Mouse (Mus musculus): ENCODE results near the gene Arrdc4. TPM values are rescaled to one million over a fixed set of nuclear protein-coding genes. Genes with fewer than 3 reads are reported as not detected.

The Arrdc4 gene
- polyA plus RNA-seq, 1 experiment: 4.6 TPM

DNA sequence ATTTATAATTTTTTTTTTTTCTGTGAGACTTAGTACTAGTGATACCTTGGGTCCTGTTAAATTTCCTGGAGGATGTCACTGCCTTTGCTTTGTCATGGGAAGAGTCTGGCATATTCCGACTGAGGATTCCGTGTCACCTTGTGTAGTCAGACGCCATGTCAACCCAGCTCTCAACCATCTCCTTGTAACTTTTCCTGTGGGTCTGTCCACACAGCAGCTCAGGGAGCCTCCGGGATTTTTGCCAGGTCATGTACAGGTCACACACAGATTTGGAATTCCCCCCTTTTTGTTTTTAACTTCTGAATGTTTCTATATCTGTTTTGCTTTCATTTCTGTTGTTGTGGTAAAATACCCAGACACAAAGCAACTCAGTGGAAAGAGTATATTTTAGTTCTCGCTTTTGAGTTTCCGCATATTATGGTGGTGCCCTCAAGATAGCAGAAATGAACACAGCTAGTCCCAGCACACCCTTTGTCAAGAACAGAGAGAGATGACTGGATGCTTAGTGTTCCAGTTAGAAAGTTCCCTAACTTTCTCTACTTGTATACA lies 7.7 kb upstream of the Arrdc4 start:
- WGBS: 87% methylated on average over 6 of the region's 6 CpGs
- DNase-seq: no peak
- Histone ChIP-seq H3K27me3 (ENCODE audit: control insufficient read depth, insufficient read depth, low read length) (no peaks in the 10 kb centered on the region), H3K4me1 (ENCODE audit: control insufficient read depth, insufficient read depth, low read length) (no peaks in the 10 kb centered on the region), H3K27ac (ENCODE audit: insufficient read depth, low read length) (no peak overlapping the region), H3K4me3 (replicated peaks; ENCODE audit: insufficient read depth, low read depth, low read length) (no peak overlapping the region)
- TF ChIP-seq POLR2A (IDR thresholded peaks at IDR 0.05; ENCODE audit: borderline replicate concordance, insufficient read depth, low read length): no peak
- no peak for TF ChIP-seq CTCF (IDR thresholded peaks at IDR 0.05; ENCODE audit: borderline replicate concordance, insufficient read depth, low read depth, low read length)

DNA sequence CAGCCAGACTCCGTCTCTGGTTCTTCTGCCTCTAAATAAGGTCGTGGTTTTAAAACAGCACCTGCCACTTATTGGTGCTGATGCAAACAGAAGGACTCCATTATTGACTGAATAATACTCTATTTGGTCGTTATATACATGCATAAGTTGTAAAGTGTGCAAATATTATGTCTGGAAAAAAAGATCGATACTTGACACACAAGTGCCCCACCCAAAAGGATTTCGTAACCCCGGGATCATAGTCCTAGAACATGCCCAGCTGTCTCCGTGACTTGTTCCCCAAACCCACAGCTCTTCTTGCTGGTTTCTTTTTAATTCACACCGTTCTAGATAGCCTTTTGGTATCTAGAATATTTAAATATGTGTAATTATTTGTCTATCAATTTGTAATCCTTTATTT lies 878 bp upstream of the Arrdc4 start:
- no peak overlapping the region for H3K27ac ChIP-seq (ENCODE audit: insufficient read depth, low read length)
- no peaks in the 10 kb centered on the region for H3K27me3 ChIP-seq (ENCODE audit: control insufficient read depth, insufficient read depth, low read length)
- WGBS: 59% methylated on average over 8 of the region's 8 CpGs
- peak overlapping the region; percentile 14 for H3K4me3 ChIP-seq (replicated peaks; ENCODE audit: insufficient read depth, low read depth, low read length)
- DNase-seq: no peak
- no peak for TF ChIP-seq POLR2A (IDR thresholded peaks at IDR 0.05; ENCODE audit: borderline replicate concordance, insufficient read depth, low read length)
- no peak for TF ChIP-seq CTCF (IDR thresholded peaks at IDR 0.05; ENCODE audit: borderline replicate concordance, insufficient read depth, low read depth, low read length)
- H3K4me1 ChIP-seq (ENCODE audit: control insufficient read depth, insufficient read depth, low read length): no peaks in the 10 kb centered on the region

DNA sequence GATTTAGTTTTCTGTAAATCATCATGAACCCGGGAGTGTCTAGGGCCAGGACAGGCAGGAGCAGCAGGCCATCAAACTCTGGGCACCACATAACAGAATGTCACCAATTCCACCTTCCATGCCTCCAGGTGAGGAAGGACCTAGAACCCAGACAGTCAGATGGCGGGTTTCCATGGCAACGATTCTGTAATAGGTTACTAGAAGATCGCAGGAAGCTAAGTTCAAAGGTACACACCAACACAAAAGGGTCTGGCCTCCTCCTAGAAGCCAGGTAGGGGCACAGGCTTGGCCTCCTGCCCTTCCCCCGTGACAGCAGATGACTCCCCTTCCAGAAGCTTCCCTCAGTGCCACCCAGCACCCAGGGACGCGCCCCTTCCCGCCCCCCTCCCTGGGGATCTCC lies 680 bp downstream of the Arrdc4 start:
- H3K4me3 ChIP-seq (replicated peaks; ENCODE audit: insufficient read depth, low read depth, low read length): peak overlapping the region; percentile 64
- WGBS: 15% methylated on average over 8 of the region's 8 CpGs
- TF ChIP-seq POLR2A (IDR thresholded peaks at IDR 0.05; ENCODE audit: borderline replicate concordance, insufficient read depth, low read length) (no peak), CTCF (IDR thresholded peaks at IDR 0.05; ENCODE audit: borderline replicate concordance, insufficient read depth, low read depth, low read length) (no peak)
- peak; percentile 51 to 57 for DNase-seq
- no peaks in the 10 kb centered on the region for H3K27me3 ChIP-seq (ENCODE audit: control insufficient read depth, insufficient read depth, low read length)
- no peak overlapping the region for H3K27ac ChIP-seq (ENCODE audit: insufficient read depth, low read length)
- H3K4me1 ChIP-seq (ENCODE audit: control insufficient read depth, insufficient read depth, low read length): no peaks in the 10 kb centered on the region

DNA sequence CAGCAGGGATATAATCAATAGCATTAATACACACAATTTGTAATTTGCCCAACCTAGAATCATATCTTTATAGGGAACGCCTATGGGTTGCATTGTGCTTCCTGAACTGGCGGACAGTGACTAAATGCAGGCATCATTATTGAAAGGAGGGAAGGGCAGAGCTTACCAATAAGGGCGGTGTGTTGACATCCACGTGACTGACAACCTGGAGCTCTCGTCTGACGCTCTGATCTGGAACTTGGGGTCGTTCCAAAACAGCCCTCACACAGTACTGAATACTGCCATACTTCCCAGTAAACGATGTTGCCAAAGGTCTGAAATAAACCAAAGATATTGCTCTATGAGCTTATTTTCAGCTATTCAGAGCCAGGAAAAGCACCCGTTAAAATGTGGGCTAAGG lies 4.4 kb downstream of the Arrdc4 start:
- H3K27ac ChIP-seq (ENCODE audit: insufficient read depth, low read length): no peak overlapping the region

DNA sequence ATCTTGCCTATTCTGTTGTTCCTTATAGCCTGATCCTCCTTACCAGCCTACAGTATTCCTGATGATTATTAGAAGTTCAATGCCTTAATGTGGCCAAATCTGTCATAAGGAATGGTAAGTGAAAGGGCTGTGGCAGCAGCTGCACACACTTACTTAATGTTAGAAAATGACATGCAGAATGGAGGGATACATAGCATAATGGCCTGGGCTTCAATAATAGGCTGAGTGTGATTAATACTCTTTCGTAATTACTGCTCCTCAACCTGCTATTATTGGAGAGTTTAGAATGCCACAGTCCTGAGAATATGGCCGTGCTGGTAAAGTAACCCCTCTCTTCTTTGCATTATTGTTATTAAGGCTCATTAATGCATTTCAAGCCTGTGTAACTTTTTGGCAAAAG lies 4.8 kb downstream of the Arrdc4 start:
- H3K27me3 ChIP-seq (ENCODE audit: control insufficient read depth, insufficient read depth, low read length): no peaks in the 10 kb centered on the region; the same call in 1 of the 2 replicates
- no peak for DNase-seq
- no peaks in the 10 kb centered on the region for H3K4me1 ChIP-seq (ENCODE audit: control insufficient read depth, insufficient read depth, low read length)
- H3K27ac ChIP-seq (ENCODE audit: insufficient read depth, low read length): no peak overlapping the region
- no peak for TF ChIP-seq POLR2A (IDR thresholded peaks at IDR 0.05; ENCODE audit: borderline replicate concordance, insufficient read depth, low read length)
- no peak for TF ChIP-seq CTCF (IDR thresholded peaks at IDR 0.05; ENCODE audit: borderline replicate concordance, insufficient read depth, low read depth, low read length)
- H3K4me3 ChIP-seq (replicated peaks; ENCODE audit: insufficient read depth, low read depth, low read length): no peak overlapping the region
- 89% methylated on average over 2 of the region's 2 CpGs for WGBS

More for the DNA sequence above, 4.4 kb downstream of the Arrdc4 start:
- Histone ChIP-seq H3K4me3 (replicated peaks; ENCODE audit: insufficient read depth, low read depth, low read length) (no peak overlapping the region), H3K27me3 (ENCODE audit: control insufficient read depth, insufficient read depth, low read length) (no peaks in the 10 kb centered on the region), H3K4me1 (ENCODE audit: control insufficient read depth, insufficient read depth, low read length) (no peaks in the 10 kb centered on the region)
- no peak for TF ChIP-seq POLR2A (IDR thresholded peaks at IDR 0.05; ENCODE audit: borderline replicate concordance, insufficient read depth, low read length)
- TF ChIP-seq CTCF (IDR thresholded peaks at IDR 0.05; ENCODE audit: borderline replicate concordance, insufficient read depth, low read depth, low read length): no peak
- DNase-seq: no peak
- WGBS: 57% methylated on average over 9 of the region's 9 CpGs

DNA sequence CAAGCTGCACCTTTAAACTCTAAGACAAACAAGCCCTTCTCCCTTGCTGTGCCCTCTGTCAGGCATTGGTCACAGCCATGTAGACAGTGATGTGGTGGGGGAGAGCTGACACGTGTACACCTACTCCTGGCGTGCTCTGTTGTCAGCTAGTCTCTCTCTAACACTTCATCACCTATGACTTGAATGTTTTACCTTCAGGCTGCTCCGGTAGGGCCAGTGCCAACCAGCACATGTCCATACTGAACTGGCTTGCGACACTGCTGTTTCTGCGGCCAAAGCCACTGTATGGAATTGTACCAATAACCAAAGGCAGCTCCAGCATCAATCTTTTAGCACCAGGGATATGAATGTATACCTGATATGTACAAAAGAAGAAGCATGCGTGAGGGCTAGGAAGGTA lies 8.3 kb downstream of the Arrdc4 start:
- TF ChIP-seq POLR2A (IDR thresholded peaks at IDR 0.05; ENCODE audit: borderline replicate concordance, insufficient read depth, low read length): no peak
- TF ChIP-seq CTCF (IDR thresholded peaks at IDR 0.05; ENCODE audit: borderline replicate concordance, insufficient read depth, low read depth, low read length): no peak
- Histone ChIP-seq H3K27me3 (ENCODE audit: control insufficient read depth, insufficient read depth, low read length) (no peaks in the 10 kb centered on the region; the same call in 1 of the 2 replicates), H3K27ac (ENCODE audit: insufficient read depth, low read length) (no peak overlapping the region), H3K4me3 (replicated peaks; ENCODE audit: insufficient read depth, low read depth, low read length) (no peak overlapping the region), H3K4me1 (ENCODE audit: control insufficient read depth, insufficient read depth, low read length) (no peaks in the 10 kb centered on the region)
- 94% methylated on average over 6 of the region's 6 CpGs for WGBS
- DNase-seq: no peak

DNA sequence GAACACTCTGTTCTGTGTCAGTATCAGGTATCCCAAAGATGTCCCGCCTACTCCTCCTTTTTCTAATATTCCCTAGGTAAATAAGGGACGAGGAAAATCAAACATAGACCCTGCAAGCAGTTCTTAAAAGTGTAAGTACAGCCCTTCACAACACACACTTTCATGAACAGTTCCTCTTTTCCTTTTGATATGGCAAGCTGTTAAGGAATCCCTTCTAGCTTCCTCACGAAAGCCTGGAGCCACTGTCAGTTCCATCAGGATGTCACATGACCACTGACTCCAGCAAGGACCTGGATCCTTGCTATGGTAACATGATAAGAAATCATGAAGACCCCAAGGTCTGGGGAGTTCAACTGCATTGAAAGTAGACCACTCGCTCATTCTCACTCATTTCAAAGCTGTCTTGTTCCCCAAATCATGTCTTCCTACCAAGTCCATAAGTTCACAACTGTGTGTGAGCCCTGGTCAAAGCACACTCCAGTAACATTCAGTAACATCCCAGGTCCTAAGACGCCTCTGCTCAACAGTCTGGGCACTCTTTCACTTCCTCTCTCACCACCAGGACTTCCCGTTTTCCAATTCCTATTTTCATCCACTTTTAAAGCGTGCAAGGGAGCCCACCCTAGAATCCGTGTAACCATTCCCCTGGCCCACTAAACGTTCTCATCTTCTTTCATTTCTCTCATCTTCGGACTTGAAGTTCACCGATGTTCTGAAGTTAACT lies 10.2 kb downstream of the Arrdc4 start:
- 93% methylated on average over 11 of the region's 11 CpGs for WGBS
- Histone ChIP-seq H3K27ac (ENCODE audit: insufficient read depth, low read length) (no peak overlapping the region), H3K27me3 (ENCODE audit: control insufficient read depth, insufficient read depth, low read length) (no peaks in the 10 kb centered on the region; the same call in 1 of the 2 replicates), H3K4me3 (replicated peaks; ENCODE audit: insufficient read depth, low read depth, low read length) (no peak overlapping the region), H3K4me1 (ENCODE audit: control insufficient read depth, insufficient read depth, low read length) (no peaks in the 10 kb centered on the region)
- TF ChIP-seq CTCF (IDR thresholded peaks at IDR 0.05; ENCODE audit: borderline replicate concordance, insufficient read depth, low read depth, low read length) (no peak), POLR2A (IDR thresholded peaks at IDR 0.05; ENCODE audit: borderline replicate concordance, insufficient read depth, low read length) (no peak)
- DNase-seq: no peak

DNA sequence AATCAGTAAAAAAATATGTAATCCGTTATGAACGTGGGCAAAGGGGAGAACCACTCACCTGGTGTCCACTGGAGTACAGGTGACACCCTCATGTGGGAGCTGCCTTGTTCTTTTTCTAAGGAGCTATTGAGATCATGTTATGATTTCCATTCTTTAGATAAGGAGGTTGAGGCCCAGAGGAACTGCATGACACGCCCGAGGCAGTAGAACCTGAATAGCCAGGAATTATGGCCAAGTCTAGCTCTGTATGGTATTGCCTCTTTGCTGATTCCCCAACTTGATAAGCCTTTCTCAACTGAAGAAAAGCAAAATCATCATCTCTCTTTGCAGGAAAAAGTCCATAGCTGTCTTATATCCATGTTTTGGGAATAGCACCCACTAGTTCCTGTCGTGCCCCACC lies 22.7 kb downstream of the Arrdc4 start:
- H3K4me3 ChIP-seq (replicated peaks; ENCODE audit: insufficient read depth, low read depth, low read length): no peak overlapping the region
- 94% methylated on average over 5 of the region's 5 CpGs for WGBS
- H3K27me3 ChIP-seq (ENCODE audit: control insufficient read depth, insufficient read depth, low read length): no peaks in the 10 kb centered on the region
- no peak for TF ChIP-seq CTCF (IDR thresholded peaks at IDR 0.05; ENCODE audit: borderline replicate concordance, insufficient read depth, low read depth, low read length)
- TF ChIP-seq POLR2A (IDR thresholded peaks at IDR 0.05; ENCODE audit: borderline replicate concordance, insufficient read depth, low read length): no peak
- no peak overlapping the region for H3K27ac ChIP-seq (ENCODE audit: insufficient read depth, low read length)
- DNase-seq: no peak
- H3K4me1 ChIP-seq (ENCODE audit: control insufficient read depth, insufficient read depth, low read length): no peaks in the 10 kb centered on the region

Measured in cerebellum, adult 2 months (tissue).